Mouse (Mus musculus): Measurements from ENCODE around the gene Elavl1.

DNA sequence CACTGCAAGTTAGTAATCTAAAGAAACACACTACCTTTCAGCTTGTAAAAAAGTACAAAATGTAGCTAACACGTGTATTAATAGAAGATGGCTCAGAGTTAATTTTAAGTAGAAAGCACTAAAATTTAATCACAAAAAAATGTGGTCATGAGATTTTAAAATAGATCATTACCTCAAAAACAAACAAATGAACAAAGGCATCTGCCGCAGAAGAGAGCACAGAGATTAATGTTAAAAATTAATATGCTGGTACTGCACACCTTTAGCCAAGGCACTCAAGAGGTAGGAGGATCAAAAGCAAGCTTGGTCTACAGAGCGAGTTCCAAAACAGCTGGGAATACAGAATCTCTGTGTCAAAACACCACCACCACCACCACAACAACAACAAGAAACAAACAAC lies 10.4 kb downstream of the Elavl1 start:
- no peak for TF ChIP-seq POLR2A (IDR thresholded peaks at IDR 0.05; ENCODE audit: extremely low read depth, insufficient read depth, low read length)
- no peak for TF ChIP-seq CTCF (IDR thresholded peaks at IDR 0.05; ENCODE audit: extremely low read depth, insufficient read depth, low read length)
